Mouse (Mus musculus) G1E (cell line): ENCODE measurements around the gene Mrps16. TPM values are rescaled to one million over a fixed set of nuclear protein-coding genes. Genes with fewer than 3 reads are reported as not detected.

Experiments used
- ATAC-seq: 2 replicates; pipeline ENCODE4 v1.8.0; 2016; ENCODE audit warnings: mild to moderate bottlenecking; ENCODE audit not compliant: insufficient number of reproducible peaks, poor library complexity, low FRiP score, severe bottlenecking; ENCODE audit errors: extremely low read depth
- DNase-seq: peaks from one replicate; pipeline ENCODE4 v3.0.0; 2012; ENCODE audit warnings: low spot score
- H3K27me3 ChIP-seq: 2 replicates; pipeline ENCODE4 v1.6.1; 2012; ENCODE audit warnings: mild to moderate bottlenecking, low read length, inconsistent platforms; ENCODE audit not compliant: insufficient read depth
- H3K36me3 ChIP-seq: replicated peaks from 2 replicates; pipeline ENCODE3; 2012; ENCODE audit warnings: mild to moderate bottlenecking, inconsistent platforms
- H3K4me1 ChIP-seq: 2 replicates; pipeline ENCODE4 v1.6.1; 2012; ENCODE audit warnings: low read depth, low read length, inconsistent platforms, mixed read lengths; ENCODE audit not compliant: insufficient read depth
- H3K4me3 ChIP-seq: 2 replicates; pipeline ENCODE4 v1.5.1; 2012; ENCODE audit warnings: low read depth, mild to moderate bottlenecking, inconsistent platforms, low read length, moderate library complexity, mixed read lengths
- H3K9me3 ChIP-seq: replicated peaks from 2 replicates; pipeline ENCODE4 v1.6.1; 2012; ENCODE audit warnings: inconsistent platforms
- CTCF ChIP-seq: IDR thresholded peaks from 2 replicates; pipeline ENCODE4 v1.5.1; 2012; ENCODE audit warnings: low read depth, low read length, inconsistent platforms, mixed read lengths
- GATA1 ChIP-seq: IDR thresholded peaks from 2 replicates; pipeline ENCODE4 v1.6.1; 2012; ENCODE audit warnings: borderline replicate concordance, low read length, inconsistent platforms, mixed read lengths
- GATA2 ChIP-seq: IDR thresholded peaks from 2 replicates; pipeline ENCODE4 v1.6.1; 2012; ENCODE audit warnings: low read depth, low read length, inconsistent platforms, borderline replicate concordance
- POLR2AphosphoS5 ChIP-seq: IDR thresholded peaks from 2 replicates; pipeline ENCODE4 v1.6.1; 2012; ENCODE audit warnings: low read depth, low read length, inconsistent platforms; ENCODE audit not compliant: insufficient replicate concordance
- TAL1 ChIP-seq: conservative IDR thresholded peaks from 2 replicates; pipeline ENCODE4 v1.6.1; 2012; ENCODE audit warnings: low read depth, low read length, inconsistent platforms, mixed read lengths
- polyA plus RNA-seq: library from polyadenylated mRNA; stranded (reverse); fragments of >175 nt; gene quantifications from 2 replicates; pipeline ENCODE4 v1.2.3, GENCODE M21; 2012
- total RNA-seq, 2 experiments: library from RNA; stranded (forward) in 1 of 2; stranded (reverse) in 1 of 2; fragments of 200-1000 nt in 1 of 2; fragments of >200 nt in 1 of 2; fragmentation: Nextera tagmentation in 1 of 2; gene quantifications; 2 replicates each; pipeline ENCODE4 v1.2.3; 2014 to 2017

Mrps16 gene
- total and polyA plus RNA-seq, 3 experiments: 23.9 to 73.6 (median 28.6) TPM

DNA sequence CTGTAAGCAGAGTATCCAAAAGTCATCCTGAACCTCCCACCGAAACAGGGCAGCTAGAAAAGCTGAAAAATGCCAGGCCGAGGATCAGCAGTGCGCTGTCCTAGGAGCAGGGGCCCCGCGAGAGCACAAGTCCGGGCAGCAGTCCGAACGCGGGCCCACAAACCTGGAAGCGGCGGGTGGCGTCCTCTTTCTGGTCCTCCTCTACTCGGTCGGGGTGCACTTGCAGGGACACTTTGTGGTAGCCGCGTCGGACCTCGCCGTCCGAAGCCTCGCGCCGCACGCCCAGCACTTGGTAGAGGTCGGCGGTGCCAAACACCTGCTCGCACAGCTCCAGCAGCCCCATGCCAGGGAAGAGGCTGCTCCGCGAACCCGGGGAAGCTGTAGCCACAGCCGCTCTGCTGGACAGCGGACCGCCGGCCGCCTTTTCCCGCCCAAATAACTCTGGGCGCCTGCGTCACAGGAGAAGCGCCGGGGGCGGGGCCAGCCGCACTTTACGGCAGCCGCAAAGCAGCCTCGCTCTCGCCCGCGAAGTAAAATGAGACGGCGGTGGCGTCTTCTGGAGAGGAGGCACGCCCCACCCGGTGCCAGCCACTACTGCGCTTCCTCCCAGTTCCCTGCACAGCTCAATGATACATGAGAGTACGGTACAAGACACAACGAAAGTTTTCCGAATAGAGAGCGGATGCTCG lies 4.8 kb downstream of the Mrps16 start, which contains the start of gene Dnajc9:
Gene Dnajc9, minus strand, starts transcription at position 470 of the 689 bp plus-strand sequence.
- Histone ChIP-seq H3K27me3 (no peaks in the 10 kb centered on the region), H3K9me3 (no peaks in the 10 kb centered on the region), H3K4me3 (peak within 1 kb of the TSS; percentile 93), H3K36me3 (peaks cover 70% of the 10 kb centered on the region), H3K4me1 (peaks cover 51% of the 10 kb centered on the region)
- TF ChIP-seq GATA2: no peak
- no peak for TF ChIP-seq CTCF
- TF ChIP-seq GATA1: no peak
- TF ChIP-seq POLR2AphosphoS5: no peak
- TF ChIP-seq TAL1: no peak
- ATAC-seq: peak; percentile 45; the same call in 1 of the 2 replicates
- peak; percentile 82 for DNase-seq

DNA sequence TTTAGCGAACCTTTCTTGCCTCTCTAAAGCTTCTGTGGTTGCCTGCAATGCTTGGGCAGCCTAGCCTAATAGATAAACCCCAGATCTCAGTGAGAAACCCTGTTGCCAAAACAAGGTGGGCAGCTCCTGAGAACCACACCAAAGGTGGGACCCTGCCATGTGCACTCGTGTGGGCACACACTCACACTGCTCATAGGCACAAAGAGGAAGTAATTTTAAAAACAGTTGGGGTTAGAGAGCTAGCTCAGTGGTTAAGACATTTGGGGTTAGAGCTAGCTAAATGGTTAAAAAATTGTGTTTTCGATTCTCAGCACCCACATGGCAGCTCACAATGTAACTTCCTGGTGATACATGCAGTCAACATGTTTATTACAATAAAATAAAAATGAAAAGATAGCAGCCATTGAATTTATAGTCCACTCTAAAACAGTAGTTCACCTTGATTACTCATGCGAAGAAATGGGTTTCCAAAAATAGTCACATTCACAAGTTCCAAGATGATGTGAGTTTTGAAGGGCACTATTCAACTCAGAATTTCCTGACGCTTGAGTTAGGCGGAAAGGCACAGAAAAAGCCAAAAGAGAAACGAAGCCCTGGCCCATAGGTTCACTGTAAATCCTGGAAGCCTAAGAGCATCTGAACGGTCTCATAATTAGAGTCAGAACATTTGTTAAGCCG lies 13.5 kb downstream of the Mrps16 start:
- H3K4me3 ChIP-seq: no peak overlapping the region
- no peaks in the 10 kb centered on the region for H3K9me3 ChIP-seq
- TF ChIP-seq POLR2AphosphoS5 (no peak), GATA1 (no peak), GATA2 (no peak), CTCF (no peak), TAL1 (no peak)
- ATAC-seq (no peak), DNase-seq (no peak)
- H3K4me1 ChIP-seq: peaks cover 15% of the 10 kb centered on the region; the same call in 1 of the 2 replicates
- peaks cover 88% of the 10 kb centered on the region for H3K36me3 ChIP-seq
- H3K27me3 ChIP-seq: no peaks in the 10 kb centered on the region

DNA sequence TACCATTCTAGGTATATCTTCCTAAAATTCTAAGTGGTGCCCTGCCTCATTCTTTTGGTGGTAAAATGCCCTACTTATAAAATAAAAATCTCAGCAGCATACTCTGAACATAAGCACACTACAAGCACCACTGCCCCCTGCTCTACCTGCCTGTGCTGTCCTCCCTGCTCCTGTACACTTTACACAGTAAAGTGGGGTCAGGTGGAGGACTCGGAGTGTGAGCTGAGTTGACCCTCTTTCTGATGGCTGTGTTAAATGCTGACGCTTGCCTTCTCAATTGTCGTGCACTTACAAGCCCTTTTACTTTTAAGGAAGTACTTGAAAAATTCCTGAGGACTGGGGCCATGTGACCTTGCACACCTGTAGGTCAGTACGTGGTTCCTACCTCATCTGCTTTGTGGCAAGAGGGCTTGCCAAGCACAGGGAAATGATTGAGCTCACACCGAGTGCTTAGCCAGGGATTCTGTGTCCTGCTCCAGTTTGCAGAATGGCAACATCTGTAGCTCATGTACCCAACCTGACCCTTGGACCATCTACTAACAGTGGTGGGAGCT lies 14.3 kb downstream of the Mrps16 start:
- TF ChIP-seq GATA2 (no peak), TAL1 (no peak), GATA1 (no peak), POLR2AphosphoS5 (no peak), CTCF (no peak)
- DNase-seq (no peak), ATAC-seq (no peak)
- H3K36me3 ChIP-seq: peaks cover 86% of the 10 kb centered on the region
- H3K9me3 ChIP-seq: no peaks in the 10 kb centered on the region
- H3K4me1 ChIP-seq: peaks cover 15% of the 10 kb centered on the region; the same call in 1 of the 2 replicates
- H3K4me3 ChIP-seq: no peak overlapping the region
- no peaks in the 10 kb centered on the region for H3K27me3 ChIP-seq

DNA sequence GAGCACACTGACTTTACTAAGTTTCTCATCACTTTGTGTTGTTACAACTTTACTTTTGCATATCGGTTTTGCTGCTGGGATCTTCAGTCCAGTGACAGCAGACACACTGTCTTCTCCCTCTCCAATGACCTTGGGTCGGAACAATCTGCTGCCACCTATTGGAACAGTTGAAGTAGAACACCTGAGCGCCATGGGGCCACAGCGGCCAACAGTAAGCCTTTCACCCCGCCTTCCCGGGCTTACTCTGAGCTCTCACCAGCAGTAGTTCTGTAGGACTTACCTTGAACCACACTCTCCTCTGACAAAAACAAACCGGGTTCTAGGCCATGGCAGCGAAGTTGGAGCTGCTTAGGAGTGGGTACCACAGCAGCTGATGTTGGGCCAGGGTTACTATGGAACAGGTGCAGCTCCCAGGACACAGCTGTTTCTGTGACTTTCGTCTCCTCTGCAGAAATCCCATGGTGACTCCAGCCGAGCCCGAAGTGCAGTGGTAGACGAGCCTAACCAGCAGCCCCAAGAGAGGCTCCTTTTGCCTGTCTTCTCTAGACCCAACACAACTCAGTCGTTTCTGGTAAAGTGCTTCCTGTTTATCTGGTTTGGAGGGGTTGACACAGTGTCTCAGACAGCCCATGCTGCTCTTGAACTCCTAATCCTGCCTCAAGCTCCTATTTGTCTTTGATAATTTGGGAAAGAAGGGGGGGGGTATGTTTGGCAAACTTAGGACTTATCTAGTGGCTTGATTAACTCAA lies 14.9 kb downstream of the Mrps16 start:
- H3K9me3 ChIP-seq: no peaks in the 10 kb centered on the region
- ATAC-seq (peak; percentile 28; the same call in 1 of the 2 replicates), DNase-seq (peak; percentile 29)
- H3K4me3 ChIP-seq: no peak overlapping the region
- H3K27me3 ChIP-seq: no peaks in the 10 kb centered on the region
- TF ChIP-seq GATA2 (no peak), CTCF (0 out of 2 replicates have a peak, but pooled peaks have one; percentile 25)
- peaks cover 85% of the 10 kb centered on the region for H3K36me3 ChIP-seq
- peaks cover 15% of the 10 kb centered on the region; the same call in 1 of the 2 replicates for H3K4me1 ChIP-seq

DNA sequence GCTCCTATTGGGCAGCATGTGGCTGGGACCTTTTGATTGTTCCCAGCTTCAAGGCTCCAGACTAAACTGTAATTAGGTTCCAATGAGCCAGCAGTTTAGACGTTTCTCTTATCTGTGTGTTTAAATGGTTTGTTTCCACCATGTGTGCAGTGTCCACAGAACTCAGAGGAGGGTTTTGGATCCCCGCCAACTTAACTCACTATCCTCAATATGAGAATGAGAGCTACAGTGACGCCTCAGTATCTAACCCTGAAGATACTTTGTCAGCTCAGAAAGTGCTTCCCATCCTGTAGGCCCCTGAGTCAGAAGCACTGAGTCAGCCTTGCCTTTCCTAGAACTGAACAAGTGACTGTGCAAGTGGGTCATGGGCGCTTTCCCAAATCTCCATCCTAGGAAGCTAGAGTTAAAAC lies 16.3 kb downstream of the Mrps16 start:
- DNase-seq (no peak), ATAC-seq (no peak)
- Histone ChIP-seq H3K9me3 (no peaks in the 10 kb centered on the region), H3K4me3 (no peak overlapping the region), H3K4me1 (peaks cover 15% of the 10 kb centered on the region; the same call in 1 of the 2 replicates), H3K36me3 (peaks cover 82% of the 10 kb centered on the region), H3K27me3 (no peaks in the 10 kb centered on the region)
- TF ChIP-seq TAL1 (no peak), CTCF (no peak), GATA2 (no peak), GATA1 (no peak), POLR2AphosphoS5 (no peak)
